Mouse (Mus musculus) intestine, embryonic 16.5 days (tissue): ENCODE measurements at regions not wholly inside any gene's neighbourhood (a gene's known extent, or its start where the extent isn't known, plus 50 kb on each side); places are given as distances from the start of the nearest gene placed in this dataset.

Source experiments
- ATAC-seq: fragments of 200-750 bp; cut with Nextera tagmentation; 2 replicates; pipeline ENCODE4 v1.8.0; 2017; ENCODE audit warnings: moderate TSS enrichment, moderate library complexity
- H3K27ac ChIP-seq: fragments of 300-500 bp; sonication (generic); 2 replicates; pipeline ENCODE4 v1.5.1; 2014; ENCODE audit warnings: mild to moderate bottlenecking, low read length
- H3K27me3 ChIP-seq: fragments of 300-500 bp; sonication (generic); replicated peaks from 2 replicates; pipeline ENCODE4 v1.6.1; 2014; ENCODE audit warnings: low read length, control low read depth, mixed read lengths; ENCODE audit not compliant: control insufficient read depth, insufficient read depth
- H3K36me3 ChIP-seq: fragments of 300-500 bp; sonication (generic); 2 replicates; pipeline ENCODE4 v1.6.1; 2014; ENCODE audit warnings: low read length, control low read depth; ENCODE audit not compliant: control insufficient read depth, insufficient read depth
- H3K4me1 ChIP-seq: fragments of 300-500 bp; sonication (generic); 2 replicates; pipeline ENCODE4 v1.6.1; 2014; ENCODE audit warnings: low read length, control low read depth, mixed read lengths; ENCODE audit not compliant: control insufficient read depth, insufficient read depth
- H3K4me2 ChIP-seq: fragments of 300-500 bp; sonication (generic); 2 replicates; pipeline ENCODE4 v1.6.1; 2014; ENCODE audit warnings: low read depth, low read length, control low read depth
- H3K4me3 ChIP-seq: fragments of 300-500 bp; sonication (generic); 2 replicates; pipeline ENCODE4 v1.5.1; 2014; ENCODE audit warnings: mild to moderate bottlenecking, low read length
- H3K9ac ChIP-seq: fragments of 300-500 bp; sonication (generic); 2 replicates; pipeline ENCODE4 v1.6.1; 2014; ENCODE audit warnings: low read depth, low read length
- H3K9me3 ChIP-seq: fragments of 300-500 bp; sonication (generic); 2 replicates; pipeline ENCODE4 v1.6.1; 2016; ENCODE audit warnings: low read length, control low read depth; ENCODE audit not compliant: control insufficient read depth
- WGBS: fragments of 180-500 bp; shearing (Covaris S2); extraction: QIAGEN DNeasy Blood & Tissue Kit; methylation state at CpG from one replicate; pipeline ENCODE4 v1.1.7; 2014; 5-methylcytosine and 5-hydroxymethylcytosine counted together

DNA sequence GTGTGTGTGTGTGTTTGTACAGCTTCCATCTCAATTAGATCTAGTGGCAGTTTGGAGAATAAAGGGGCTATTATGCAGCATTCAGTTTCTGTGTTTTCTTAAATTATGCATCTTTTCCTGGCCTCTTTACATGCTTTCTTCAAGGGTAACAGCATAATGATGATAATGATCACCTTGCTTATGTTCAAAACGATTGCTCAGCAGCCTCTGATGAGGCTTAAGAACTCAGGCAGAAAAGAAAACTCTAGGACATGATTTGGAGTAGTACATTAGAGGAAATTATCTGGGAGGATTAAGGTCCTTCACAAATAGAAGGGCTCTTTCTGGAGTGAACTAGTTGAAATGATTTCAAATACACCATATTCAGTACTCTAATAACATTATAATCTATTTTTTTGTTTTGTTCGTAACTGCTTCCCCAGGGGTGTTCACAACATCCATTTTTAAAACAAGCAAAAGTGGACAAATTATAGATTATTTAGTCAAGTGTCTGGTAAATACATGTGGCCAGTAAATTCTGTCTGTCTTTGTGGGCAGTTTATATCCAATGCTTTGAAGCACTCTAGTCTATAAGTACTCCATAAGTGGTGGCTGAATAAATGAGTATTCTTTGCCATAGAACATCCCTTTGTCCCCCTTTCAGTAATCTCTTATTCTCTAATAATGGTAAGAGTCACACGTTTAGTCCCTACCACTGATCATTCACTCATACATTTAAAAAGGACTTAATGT lies 526.9 kb upstream of the Kif18a start:
- 42% methylated on average over 3 of the region's 3 CpGs for WGBS
- H3K4me3 ChIP-seq: no peak overlapping the region
- H3K27ac ChIP-seq: no peak overlapping the region
- no peaks in the 10 kb centered on the region for H3K9me3 ChIP-seq
- no peaks in the 10 kb centered on the region for H3K27me3 ChIP-seq
- ATAC-seq: no peak
- no peak overlapping the region for H3K9ac ChIP-seq
- H3K4me1 ChIP-seq: no peaks in the 10 kb centered on the region
- no peaks in the 10 kb centered on the region for H3K36me3 ChIP-seq
- no peak overlapping the region for H3K4me2 ChIP-seq

DNA sequence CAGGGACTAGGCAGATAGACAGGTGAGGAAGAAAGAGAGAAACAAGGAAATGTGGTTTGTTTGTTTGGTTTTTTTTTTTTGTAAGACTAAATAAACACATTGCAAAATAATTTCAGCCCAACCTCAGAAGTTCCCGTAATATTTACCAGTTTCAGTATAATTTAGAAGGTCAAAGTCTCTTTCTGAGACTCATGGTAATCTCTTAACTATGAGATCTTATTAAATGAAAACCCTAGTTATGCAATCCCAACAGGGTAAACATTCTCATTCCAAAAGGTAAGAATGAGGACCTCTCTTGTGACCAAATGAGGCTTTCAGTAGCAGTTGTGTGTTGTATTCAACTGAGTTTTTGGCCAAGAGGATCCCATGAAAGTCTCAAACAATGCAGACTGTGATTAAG lies 524.7 kb upstream of the Kif18a start:
- Histone ChIP-seq H3K9ac (no peak overlapping the region), H3K4me2 (no peak overlapping the region), H3K9me3 (no peaks in the 10 kb centered on the region), H3K36me3 (no peaks in the 10 kb centered on the region), H3K27ac (no peak overlapping the region), H3K4me3 (no peak overlapping the region), H3K27me3 (no peaks in the 10 kb centered on the region), H3K4me1 (no peaks in the 10 kb centered on the region)
- ATAC-seq: no peak
- 82% methylated on average over 1 of the region's 1 CpGs for WGBS

DNA sequence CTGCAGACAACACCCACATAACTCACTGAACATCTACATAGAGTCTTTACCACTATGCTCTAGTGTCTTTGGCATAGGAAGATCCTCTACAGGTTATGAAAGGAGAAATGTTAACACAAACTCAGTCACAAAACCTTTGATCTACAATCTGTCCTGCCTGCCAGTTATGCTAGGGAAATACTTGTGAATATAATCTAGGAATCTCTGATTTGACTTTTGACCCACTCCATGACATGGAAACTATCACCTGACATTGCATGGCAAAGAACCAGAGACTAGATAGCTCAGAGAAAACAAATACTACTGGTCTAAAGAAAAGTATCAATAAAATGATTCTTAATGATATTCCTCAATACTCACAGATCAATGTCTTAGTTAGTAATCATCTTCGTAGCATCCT lies 524.3 kb upstream of the Kif18a start:
- Histone ChIP-seq H3K9ac (no peak overlapping the region), H3K4me3 (no peak overlapping the region), H3K27me3 (no peaks in the 10 kb centered on the region), H3K9me3 (no peaks in the 10 kb centered on the region), H3K4me1 (no peaks in the 10 kb centered on the region), H3K4me2 (no peak overlapping the region), H3K27ac (no peak overlapping the region), H3K36me3 (no peaks in the 10 kb centered on the region)
- 90% methylated on average over 1 of the region's 1 CpGs for WGBS
- ATAC-seq: no peak

DNA sequence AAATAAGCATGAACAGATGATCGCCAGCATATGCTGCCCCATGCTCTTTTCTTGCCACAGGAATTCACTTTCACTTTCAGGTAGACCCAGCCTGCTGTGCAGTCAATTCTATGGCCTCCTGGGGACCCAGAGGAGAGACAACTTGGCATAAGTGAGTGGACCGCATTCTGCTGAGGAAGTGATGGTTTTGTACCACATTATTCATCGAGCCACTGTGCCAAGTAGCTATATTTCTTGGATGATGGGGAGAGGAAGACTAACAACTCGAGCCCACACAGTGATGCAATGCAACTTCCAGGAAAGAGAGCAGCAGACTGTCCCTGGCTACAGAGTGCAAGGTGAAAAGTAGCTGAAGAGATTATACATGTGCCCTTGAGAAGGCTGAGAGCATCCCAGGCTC lies 515.8 kb upstream of the Kif18a start:
- H3K4me1 ChIP-seq: no peaks in the 10 kb centered on the region
- H3K4me2 ChIP-seq: no peak overlapping the region
- H3K36me3 ChIP-seq: no peaks in the 10 kb centered on the region
- 76% methylated on average over 4 of the region's 4 CpGs for WGBS
- H3K9ac ChIP-seq: no peak overlapping the region
- H3K9me3 ChIP-seq: no peaks in the 10 kb centered on the region
- H3K27me3 ChIP-seq: no peaks in the 10 kb centered on the region
- no peak for ATAC-seq
- H3K4me3 ChIP-seq: no peak overlapping the region
- H3K27ac ChIP-seq: no peak overlapping the region

DNA sequence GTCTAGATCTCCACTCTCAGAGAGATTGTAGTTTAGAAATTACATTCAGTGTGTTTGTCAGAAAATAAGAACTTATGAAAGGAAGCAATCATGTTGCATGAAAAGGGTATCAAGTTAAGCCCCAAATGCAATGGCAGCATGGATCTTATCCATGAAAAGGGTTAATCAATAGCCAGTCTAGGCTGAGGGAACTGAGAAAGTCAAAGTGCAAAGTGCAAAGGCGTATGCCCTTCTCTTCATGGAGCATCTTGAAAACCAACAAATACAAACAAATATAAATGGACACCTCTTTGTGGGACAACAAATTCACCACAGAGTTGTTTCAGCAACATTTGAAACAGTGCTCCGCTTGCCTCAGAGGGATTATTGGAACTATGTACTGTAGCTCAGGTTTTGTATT lies 514.1 kb upstream of the Kif18a start:
- no peaks in the 10 kb centered on the region for H3K4me1 ChIP-seq
- no peak overlapping the region for H3K27ac ChIP-seq
- H3K9me3 ChIP-seq: no peaks in the 10 kb centered on the region
- WGBS: 78% methylated on average over 2 of the region's 2 CpGs
- no peak overlapping the region for H3K4me3 ChIP-seq
- ATAC-seq: no peak
- H3K4me2 ChIP-seq: no peak overlapping the region
- H3K36me3 ChIP-seq: no peaks in the 10 kb centered on the region
- H3K27me3 ChIP-seq: no peaks in the 10 kb centered on the region
- H3K9ac ChIP-seq: no peak overlapping the region

DNA sequence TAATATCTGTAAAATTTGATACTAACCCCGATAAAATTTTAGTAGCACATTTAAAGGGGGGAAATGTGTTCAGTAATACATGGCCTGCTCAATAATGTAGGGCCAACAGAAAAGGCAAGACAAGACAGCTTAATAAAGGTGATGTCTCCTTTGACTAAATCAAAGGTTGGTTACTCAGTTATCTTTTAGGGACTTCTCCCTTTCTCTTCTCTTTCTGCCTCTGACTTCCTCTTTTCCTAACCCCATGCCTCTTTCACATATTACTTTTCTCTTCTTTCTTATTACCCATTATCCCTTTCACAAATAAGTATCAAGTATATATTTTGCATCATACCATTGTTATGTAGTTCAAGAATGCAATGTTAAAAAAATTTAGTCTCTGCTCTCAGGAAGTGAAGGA lies 510.2 kb upstream of the Kif18a start:
- Histone ChIP-seq H3K4me1 (no peaks in the 10 kb centered on the region), H3K27ac (no peak overlapping the region), H3K4me2 (no peak overlapping the region), H3K9me3 (no peaks in the 10 kb centered on the region), H3K4me3 (no peak overlapping the region), H3K36me3 (no peaks in the 10 kb centered on the region), H3K9ac (no peak overlapping the region), H3K27me3 (no peaks in the 10 kb centered on the region)
- WGBS: 83% methylated on average over 1 of the region's 1 CpGs
- no peak for ATAC-seq

DNA sequence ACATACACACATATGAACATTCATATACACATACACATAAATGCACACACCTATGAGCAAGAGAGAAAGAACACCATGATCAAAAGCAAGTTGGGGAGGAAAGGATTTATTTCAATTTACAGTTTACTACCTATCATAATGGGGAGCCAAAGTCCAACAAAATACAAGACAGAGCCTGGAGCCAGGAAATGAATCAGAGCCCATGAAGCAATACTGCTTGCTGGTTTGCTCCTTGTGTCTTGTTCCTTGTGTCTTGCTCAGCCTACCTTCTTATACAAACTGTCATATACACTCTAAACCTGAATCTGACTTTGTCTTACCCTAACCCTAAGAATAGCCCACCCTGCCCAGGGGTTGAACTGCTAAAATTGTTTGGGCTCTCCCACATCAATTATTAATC lies 497.1 kb upstream of the Kif18a start:
- Histone ChIP-seq H3K9me3 (no peaks in the 10 kb centered on the region), H3K4me1 (no peaks in the 10 kb centered on the region), H3K4me2 (no peak overlapping the region), H3K36me3 (no peaks in the 10 kb centered on the region), H3K9ac (no peak overlapping the region), H3K27me3 (no peaks in the 10 kb centered on the region), H3K27ac (no peak overlapping the region), H3K4me3 (no peak overlapping the region)
- ATAC-seq: peak; percentile 85

DNA sequence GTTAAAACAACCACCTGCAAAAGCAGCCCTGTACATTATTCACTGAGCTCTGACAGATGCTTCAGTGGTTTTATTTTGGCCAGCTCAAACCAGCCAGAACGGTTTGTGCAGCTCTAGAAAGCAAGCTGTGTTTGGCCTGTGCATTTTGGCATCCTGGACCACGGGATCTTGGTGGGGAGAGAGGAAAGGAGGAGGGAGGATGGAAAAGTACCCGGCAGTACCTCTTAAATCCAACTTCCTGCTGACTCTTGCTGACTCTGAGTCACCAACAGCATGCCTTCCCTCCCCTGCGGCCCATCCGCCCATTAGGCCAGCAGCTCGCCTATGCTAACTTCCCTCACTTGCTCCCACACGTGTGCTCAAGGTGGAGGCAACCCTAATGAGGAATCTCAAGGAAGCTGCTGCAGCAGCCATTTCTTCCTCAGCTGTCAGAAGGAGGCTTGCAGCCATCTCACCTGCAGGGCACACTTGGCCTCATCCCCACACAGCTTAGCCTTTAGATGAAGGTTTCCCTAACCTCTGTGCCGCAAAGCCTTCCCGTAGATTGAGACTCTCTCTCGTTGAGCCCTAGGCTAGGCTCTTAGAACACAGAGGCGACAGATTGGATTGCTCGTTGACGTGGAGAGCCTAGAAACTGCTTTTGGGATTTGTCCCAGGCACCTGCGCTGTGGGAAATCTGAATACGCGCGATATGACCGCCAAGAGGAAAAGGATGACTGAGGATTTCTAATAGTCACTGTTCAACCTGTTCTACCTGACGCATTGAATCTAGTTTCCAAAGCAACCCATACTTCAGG lies 495.2 kb upstream of the Kif18a start:
- Histone ChIP-seq H3K27ac (no peak overlapping the region), H3K4me1 (no peaks in the 10 kb centered on the region), H3K27me3 (no peaks in the 10 kb centered on the region), H3K4me2 (no peak overlapping the region), H3K4me3 (no peak overlapping the region), H3K9me3 (no peaks in the 10 kb centered on the region), H3K36me3 (no peaks in the 10 kb centered on the region), H3K9ac (no peak overlapping the region)
- 82% methylated on average over 19 of the region's 19 CpGs for WGBS
- no peak for ATAC-seq

DNA sequence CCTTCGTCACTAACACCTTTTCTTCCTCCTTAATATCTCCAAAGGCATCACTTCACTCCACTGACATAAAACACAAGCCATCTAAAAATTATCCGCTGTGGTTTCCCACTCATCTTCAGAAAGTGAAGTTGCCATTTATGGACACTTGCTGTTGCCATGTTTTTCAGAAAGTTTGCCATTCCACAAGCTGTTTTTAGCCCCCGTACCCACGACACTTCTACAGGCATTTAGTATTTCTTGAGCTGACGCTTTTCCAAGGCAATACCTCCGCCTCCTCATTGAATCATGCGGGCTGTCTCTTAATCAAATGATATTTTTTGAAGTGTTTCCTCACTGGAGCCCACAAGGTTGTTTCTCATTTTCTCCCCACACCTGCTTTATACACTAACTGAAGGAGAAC lies 491.4 kb upstream of the Kif18a start:
- no peaks in the 10 kb centered on the region for H3K27me3 ChIP-seq
- H3K4me1 ChIP-seq: no peaks in the 10 kb centered on the region
- no peaks in the 10 kb centered on the region for H3K36me3 ChIP-seq
- 86% methylated on average over 7 of the region's 7 CpGs for WGBS
- no peak for ATAC-seq
- no peak overlapping the region for H3K4me2 ChIP-seq
- no peaks in the 10 kb centered on the region for H3K9me3 ChIP-seq
- no peak overlapping the region for H3K27ac ChIP-seq
- no peak overlapping the region for H3K9ac ChIP-seq
- no peak overlapping the region for H3K4me3 ChIP-seq
